In the genomic region with DNA sequence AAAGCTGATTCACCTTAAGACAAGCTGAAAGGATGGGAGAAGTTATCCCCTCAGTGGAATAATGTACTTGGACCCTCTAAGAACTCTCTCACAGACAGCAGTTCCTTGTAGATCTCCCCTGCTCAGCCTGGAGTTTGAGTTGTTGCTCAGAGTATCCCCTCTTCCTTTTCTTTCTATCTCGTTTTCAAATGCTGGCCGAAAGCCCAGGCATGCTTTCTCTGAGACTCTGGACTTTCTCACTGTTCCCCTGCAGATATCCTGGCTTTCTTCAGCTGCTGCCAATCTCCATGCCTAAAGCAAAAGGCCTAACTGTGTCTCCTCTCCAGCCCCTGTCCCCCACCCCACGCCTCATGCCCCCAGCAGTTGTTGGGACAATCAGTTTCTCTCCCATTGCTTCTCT, we compare ENCODE assay signal across 20 mouse cellular contexts. TPM values are rescaled to one million over a fixed set of nuclear protein-coding genes. Genes with fewer than 3 reads are reported as not detected.
DNase-seq lines count a peak whose midpoint lies in the region; ATAC-seq and TF ChIP-seq lines count a peak whose summit lies in the region.
"Had no signal": no experiment of that assay in that cellular context is flagged by ENCODE, and none has a peak within 500 bp of the region (broad histone marks: within the 10 kb centered on the region; RNA-seq: fewer than 3 reads in every experiment).

No protein-coding gene starts in this region.

- no peak for DNase-seq in heart, postnatal 25 days (ENCODE audit: low spot score)
- peak; percentile 24 to 43 for DNase-seq in kidney, adult 8-10 months
- DNase-seq in MEL-GATA-1-ER (ENCODE audit: extremely low read depth, low read depth): peak; percentile 35
- DNase-seq in kidney, postnatal 10 days: peak; percentile 64
- DNase-seq in layer of hippocampus, adult 2 months (ENCODE audit: low spot score in 2 of 2): no peak
- no peak for DNase-seq in midbrain, embryonic 14.5 days
- DNase-seq: adrenal gland, postnatal 14 days; B cell, adult 2 months; liver, postnatal 0 days; right cerebral cortex, adult 18-20 months; thymus, adult 18-20 months had no signal

- peak overlapping the region; percentile 9; the same call in 1 of the 2 replicates for H3K4me2 ChIP-seq in heart, embryonic 12.5 days
- no peak overlapping the region for H3K4me2 ChIP-seq in kidney, embryonic 15.5 days
- H3K4me2 ChIP-seq in midbrain, embryonic 14.5 days (ENCODE audit: low read length): no peak overlapping the region
- H3K4me2 ChIP-seq: embryonic facial prominence, embryonic 15.5 days; forebrain, embryonic 13.5 days; neural tube, embryonic 15.5 days had no signal

- H3K9me3 ChIP-seq in heart, embryonic 12.5 days (replicated peaks): no peaks in the 10 kb centered on the region
- H3K9me3 ChIP-seq in kidney, embryonic 15.5 days (replicated peaks): no peaks in the 10 kb centered on the region
- no peaks in the 10 kb centered on the region for H3K9me3 ChIP-seq in midbrain, embryonic 14.5 days (ENCODE audit: control insufficient read depth, low read length)
- H3K9me3 ChIP-seq: embryonic facial prominence, embryonic 15.5 days; forebrain, embryonic 13.5 days; hindbrain, embryonic 10.5 days; neural tube, embryonic 15.5 days had no signal

- intact Hi-C loops in heart, postnatal 25 days (cut with DNase I): no loop called here

- peaks cover 42% of the 10 kb centered on the region for H3K4me1 ChIP-seq in heart, embryonic 12.5 days (replicated peaks)
- H3K4me1 ChIP-seq in kidney, embryonic 15.5 days: peaks cover 21% of the 10 kb centered on the region
- H3K4me1 ChIP-seq in midbrain, embryonic 14.5 days (ENCODE audit: control insufficient read depth, insufficient read depth, low read length): peaks cover 18% of the 10 kb centered on the region

- no peak overlapping the region for H3K4me3 ChIP-seq in heart, embryonic 12.5 days
- H3K4me3 ChIP-seq in kidney, embryonic 15.5 days (replicated peaks): no peak overlapping the region
- no peak overlapping the region for H3K4me3 ChIP-seq in layer of hippocampus, adult 2 months
- H3K4me3 ChIP-seq in midbrain, embryonic 14.5 days (replicated peaks; ENCODE audit: low read depth, low read length): no peak overlapping the region
- H3K4me3 ChIP-seq: embryonic facial prominence, embryonic 15.5 days; forebrain, embryonic 13.5 days; hindbrain, embryonic 10.5 days; neural tube, embryonic 15.5 days had no signal

- H3K27me3 ChIP-seq in heart, embryonic 12.5 days (replicated peaks): peaks cover 7% of the 10 kb centered on the region; the same call in 1 of the 2 replicates
- H3K27me3 ChIP-seq in kidney, embryonic 15.5 days: peaks cover 10% of the 10 kb centered on the region; the same call in 1 of the 2 replicates
- H3K27me3 ChIP-seq in midbrain, embryonic 14.5 days (ENCODE audit: control insufficient read depth, insufficient read depth, low read length): no peaks in the 10 kb centered on the region
- H3K27me3 ChIP-seq: neural tube, embryonic 15.5 days had no signal

- H3K36me3 ChIP-seq in heart, embryonic 12.5 days: no peaks in the 10 kb centered on the region
- H3K36me3 ChIP-seq in kidney, embryonic 15.5 days: no peaks in the 10 kb centered on the region
- H3K36me3 ChIP-seq in midbrain, embryonic 14.5 days (ENCODE audit: control insufficient read depth, insufficient read depth, low read length): no peaks in the 10 kb centered on the region
- H3K36me3 ChIP-seq: embryonic facial prominence, embryonic 15.5 days; hindbrain, embryonic 10.5 days; neural tube, embryonic 15.5 days had no signal

- no peak overlapping the region for H3K9ac ChIP-seq in heart, embryonic 12.5 days
- no peak overlapping the region for H3K9ac ChIP-seq in kidney, embryonic 15.5 days
- H3K9ac ChIP-seq in midbrain, embryonic 14.5 days (replicated peaks; ENCODE audit: low read length): no peak overlapping the region
- H3K9ac ChIP-seq: embryonic facial prominence, embryonic 15.5 days; forebrain, embryonic 13.5 days; liver, postnatal 0 days; neural tube, embryonic 15.5 days had no signal

- peak overlapping the region; percentile 79 for H3K27ac ChIP-seq in heart, embryonic 12.5 days (ENCODE audit: poor library complexity, severe bottlenecking)
- H3K27ac ChIP-seq in kidney, embryonic 15.5 days: no peak overlapping the region
- H3K27ac ChIP-seq in layer of hippocampus, adult 2 months: no peak overlapping the region
- no peak overlapping the region for H3K27ac ChIP-seq in midbrain, embryonic 14.5 days (replicated peaks; ENCODE audit: low read depth, low read length)
- H3K27ac ChIP-seq: embryonic facial prominence, embryonic 15.5 days; forebrain, embryonic 13.5 days; hindbrain, embryonic 10.5 days; neural tube, embryonic 15.5 days had no signal

- TF ChIP-seq CTCF in layer of hippocampus, adult 2 months (conservative IDR thresholded peaks at IDR 0.05): no peak

- WGBS in heart, embryonic 12.5 days: 26% methylated on average over 3 of the region's 3 CpGs
- 65% methylated on average over 3 of the region's 3 CpGs for WGBS in kidney, embryonic 15.5 days
- 75% methylated on average over 3 of the region's 3 CpGs for WGBS in midbrain, embryonic 14.5 days

- no peak for ATAC-seq in heart, embryonic 12.5 days (ENCODE audit: insufficient number of reproducible peaks, low FRiP score)
- no peak for ATAC-seq in kidney, embryonic 15.5 days (replicated peaks; ENCODE audit: low FRiP score)
- no peak for ATAC-seq in midbrain, embryonic 14.5 days (ENCODE audit: low FRiP score, low TSS enrichment)
- ATAC-seq: forebrain, embryonic 13.5 days; inflammation-experienced regulatory T-cells, adult 6 months; liver, postnatal 0 days had no signal

RNA-seq across cellular contexts. Expression of a gene that starts 3.5 kb away (rescaled TPM):
- 43.0 and 44.7 TPM in 2 replicates for polyA plus RNA-seq in heart, embryonic 12.5 days (2016; fragmentation: Nextera tagmentation; extraction: Ambion mirVana)
- total RNA-seq in heart, postnatal 25 days (2021): 10 to 100 TPM; 76.0 to 77.1 TPM
- polyA plus RNA-seq in kidney, embryonic 15.5 days (2015; fragmentation: Nextera tagmentation; extraction: Ambion mirVana): 39.8 and 47.3 TPM in 2 replicates
- 100 to 1,000 TPM; 133 to 138 TPM for total RNA-seq in layer of hippocampus, adult 2 months (2021)
- polyA plus RNA-seq in midbrain, embryonic 14.5 days (2014; fragmentation: Nextera tagmentation; extraction: Ambion mirVana): 56.0 and 62.7 TPM in 2 replicates

RNA-seq across cellular contexts. Expression of a gene that starts 11.3 kb away (rescaled TPM):
- polyA plus RNA-seq in heart, embryonic 12.5 days (2016; fragmentation: Nextera tagmentation; extraction: Ambion mirVana): 0.54 and 0.70 TPM in 2 replicates
- total RNA-seq in heart, postnatal 25 days (2021): under 1 TPM; 0.11 to 0.21 TPM
- 2.7 and 5.0 TPM in 2 replicates for polyA plus RNA-seq in kidney, embryonic 15.5 days (2015; fragmentation: Nextera tagmentation; extraction: Ambion mirVana)
- 1 to 10 TPM; 1.8 to 1.9 TPM for total RNA-seq in layer of hippocampus, adult 2 months (2021)
- polyA plus RNA-seq in midbrain, embryonic 14.5 days (2014; fragmentation: Nextera tagmentation; extraction: Ambion mirVana): 0.50 and 0.66 TPM in 2 replicates
- total RNA-seq: megakaryocyte-erythroid progenitor cell, adult 5-6 weeks; monocyte, adult 5-6 weeks had no signal
- polyA plus RNA-seq: inflammation-experienced regulatory T-cells, adult 6 months had no signal

RNA-seq across cellular contexts. Expression of a gene that starts 26.4 kb away (rescaled TPM):
- 12.4 and 12.9 TPM in 2 replicates for polyA plus RNA-seq in heart, embryonic 12.5 days (2016; fragmentation: Nextera tagmentation; extraction: Ambion mirVana)
- 1 to 10 TPM; 3.2 to 4.4 TPM for total RNA-seq in heart, postnatal 25 days (2021)
- 21.2 and 22.2 TPM in 2 replicates for polyA plus RNA-seq in kidney, embryonic 15.5 days (2015; fragmentation: Nextera tagmentation; extraction: Ambion mirVana)
- 10 to 100 TPM; 10.1 to 12.1 TPM for total RNA-seq in layer of hippocampus, adult 2 months (2021)
- polyA plus RNA-seq in midbrain, embryonic 14.5 days (2014; fragmentation: Nextera tagmentation; extraction: Ambion mirVana): 20.6 and 26.1 TPM in 2 replicates

RNA-seq across cellular contexts. Expression of a gene that starts 31.1 kb away (rescaled TPM):
- 183 and 196 TPM in 2 replicates for polyA plus RNA-seq in heart, embryonic 12.5 days (2016; fragmentation: Nextera tagmentation; extraction: Ambion mirVana)
- total RNA-seq in heart, postnatal 25 days (2021): 100 to 1,000 TPM; 111 to 127 TPM
- 212 and 221 TPM in 2 replicates for polyA plus RNA-seq in kidney, embryonic 15.5 days (2015; fragmentation: Nextera tagmentation; extraction: Ambion mirVana)
- 100 to 1,000 TPM; 411 to 424 TPM for total RNA-seq in layer of hippocampus, adult 2 months (2021)
- polyA plus RNA-seq in midbrain, embryonic 14.5 days (2014; fragmentation: Nextera tagmentation; extraction: Ambion mirVana): 528 and 640 TPM in 2 replicates

RNA-seq across cellular contexts. Expression of a gene that starts 35.0 kb away (rescaled TPM):
- polyA plus RNA-seq in heart, embryonic 12.5 days (2016; fragmentation: Nextera tagmentation; extraction: Ambion mirVana): 18.3 and 19.4 TPM in 2 replicates
- total RNA-seq in heart, postnatal 25 days (2021): 1 to 10 TPM; 4.5 to 5.2 TPM
- polyA plus RNA-seq in kidney, embryonic 15.5 days (2015; fragmentation: Nextera tagmentation; extraction: Ambion mirVana): 17.7 and 19.8 TPM in 2 replicates
- total RNA-seq in layer of hippocampus, adult 2 months (2021): 10 to 100 TPM; 58.6 to 61.3 TPM
- 78.1 and 94.2 TPM in 2 replicates for polyA plus RNA-seq in midbrain, embryonic 14.5 days (2014; fragmentation: Nextera tagmentation; extraction: Ambion mirVana)
- total RNA-seq: megakaryocyte-erythroid progenitor cell, adult 5-6 weeks; monocyte, adult 5-6 weeks had no signal
- polyA plus RNA-seq: inflammation-experienced regulatory T-cells, adult 6 months had no signal

Comparison
In these comparisons a context has a peak if more than half of its experiments do, and no peak if none do; other contexts are left out.
1. DNase-seq: peak in kidney, adult 8-10 months (2 of 2), MEL-GATA-1-ER (single experiment) and kidney, postnatal 10 days (single experiment); none in heart, postnatal 25 days (single experiment), layer of hippocampus, adult 2 months (0 of 2) and midbrain, embryonic 14.5 days (single experiment).